Mouse (Mus musculus): ENCODE results near the gene Otop1. TPM values are rescaled to one million over a fixed set of nuclear protein-coding genes. Genes with fewer than 3 reads are reported as not detected.

The Otop1 gene
- polyA plus RNA-seq, 1 experiment from 2014 or later = 0.45 TPM

- no peaks in the 10 kb centered on the region for H3K36me3 ChIP-seq (replicated peaks)
- H3K9me3 ChIP-seq = no peaks in the 10 kb centered on the region
- H3K27ac ChIP-seq (replicated peaks) = no peak overlapping the region
- peaks cover 12% of the 10 kb centered on the region; the same call in 1 of the 2 replicates for H3K4me1 ChIP-seq
- peaks cover 23% of the 10 kb centered on the region for H3K27me3 ChIP-seq (replicated peaks; ENCODE audit: low read depth, poor library complexity, severe bottlenecking)
- H3K4me3 ChIP-seq = peak overlapping the region; percentile 51
- WGBS = 9% methylated on average over 26 of the region's 26 CpGs
- DNase-seq (ENCODE audit: low spot score) = peak; percentile 90
Observed at GRCm38 (mm10) chr5:38307255-38308101, 31.7 kb downstream of the Otop1 start.

DNA sequence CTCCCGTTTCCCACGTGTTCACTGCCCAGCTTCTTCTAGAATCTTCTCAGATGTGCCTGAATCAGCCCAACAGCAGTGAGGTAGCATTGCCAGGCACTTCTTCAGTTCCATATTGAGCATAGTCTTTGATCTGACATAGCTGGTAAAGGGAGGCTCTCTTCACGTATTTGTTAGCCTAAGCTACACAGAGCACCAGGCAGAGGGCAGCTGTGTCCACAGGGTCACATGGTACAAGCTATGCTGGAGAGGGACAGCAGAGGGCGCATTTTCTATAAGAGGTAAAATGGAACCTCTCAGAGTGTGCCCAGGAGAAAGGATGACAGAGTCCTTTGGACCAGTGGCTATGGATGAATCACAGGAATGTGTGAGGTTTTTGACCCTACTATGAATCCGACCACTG is 33.1 kb downstream of the Otop1 start:
- 52% methylated on average over 5 of the region's 5 CpGs for WGBS
- no peaks in the 10 kb centered on the region for H3K9me3 ChIP-seq
- no peak overlapping the region for H3K27ac ChIP-seq (replicated peaks)
- DNase-seq (ENCODE audit: low spot score) = peak; percentile 52
- H3K36me3 ChIP-seq (replicated peaks) = no peaks in the 10 kb centered on the region
- no peak overlapping the region for H3K4me3 ChIP-seq
- H3K4me1 ChIP-seq = peaks cover 7% of the 10 kb centered on the region; the same call in 1 of the 2 replicates
- H3K27me3 ChIP-seq (replicated peaks; ENCODE audit: low read depth, poor library complexity, severe bottlenecking) = peaks cover 19% of the 10 kb centered on the region

DNA sequence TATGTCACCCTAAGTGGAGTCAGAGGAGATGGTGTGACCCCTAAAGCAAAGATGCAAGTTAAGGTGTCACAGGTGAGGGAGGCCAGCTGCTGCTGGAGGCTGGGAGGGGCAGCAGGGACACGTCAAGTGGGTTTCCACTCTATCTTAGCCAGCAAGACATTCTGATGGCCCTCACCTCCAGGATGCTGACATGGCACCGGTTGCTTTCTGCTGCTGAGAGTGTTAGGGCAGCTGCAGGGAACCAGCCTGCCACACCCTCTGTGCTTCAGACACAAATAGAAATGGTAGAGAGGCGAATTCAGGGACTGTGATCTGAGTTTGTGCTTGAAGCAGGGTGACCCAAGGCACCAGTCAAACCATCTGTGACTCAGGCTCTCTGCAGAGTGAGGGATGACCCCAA is 34.0 kb downstream of the Otop1 start:
- DNase-seq (ENCODE audit: low spot score) = no peak
- no peak overlapping the region for H3K27ac ChIP-seq (replicated peaks)
- WGBS = 72% methylated on average over 3 of the region's 3 CpGs

DNA sequence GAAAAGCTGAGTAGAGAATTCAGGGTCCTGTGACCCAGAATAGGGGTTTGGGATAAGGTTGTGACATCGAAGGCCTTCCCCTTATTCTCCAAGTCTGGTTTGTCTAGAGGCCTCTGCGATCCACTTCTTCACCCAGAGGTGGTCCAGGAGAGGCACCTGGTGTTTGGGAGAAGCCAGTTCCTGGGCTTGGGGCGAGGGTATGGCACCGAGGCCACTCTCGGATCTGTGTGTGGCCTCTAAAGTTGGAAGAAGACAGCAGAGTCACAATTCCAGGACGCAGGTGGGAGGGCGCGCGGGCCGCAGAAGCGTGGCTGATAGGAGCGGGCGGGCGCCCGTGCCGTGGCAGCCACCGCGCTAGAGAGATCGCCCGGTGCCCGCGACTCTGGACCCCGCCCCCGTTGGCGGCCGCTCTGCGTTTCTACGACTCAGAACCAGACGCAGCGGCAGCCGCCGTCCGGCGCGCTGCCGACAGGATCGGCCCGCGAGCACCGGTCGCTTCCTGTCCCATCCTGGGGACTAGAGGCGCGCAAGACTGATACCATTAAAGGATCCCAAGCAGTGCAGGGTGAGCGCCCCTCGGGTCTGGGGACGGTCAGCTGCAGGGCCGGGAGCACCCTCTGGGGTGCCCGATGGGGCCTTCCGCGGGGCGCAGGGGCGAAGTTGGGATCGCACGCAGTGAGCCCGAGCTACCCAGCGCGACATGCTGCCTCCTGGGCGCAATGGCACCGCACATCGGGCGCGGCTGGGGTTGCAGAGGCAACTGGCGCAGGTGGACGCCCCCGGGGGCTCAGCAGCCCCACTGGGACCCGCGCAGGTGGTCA is 43.4 kb downstream of the Otop1 start, which contains the start of gene Drd5:
Drd5 (plus strand) TSS at position 402 of the 821 bp plus-strand sequence.
- 2% methylated on average over 67 of the region's 67 CpGs for WGBS
- peak within 1 kb of the TSS; percentile 63 for H3K4me3 ChIP-seq
- H3K27ac ChIP-seq (replicated peaks) = no peak within 1 kb of the TSS; the same call in 1 of the 2 replicates
- H3K27me3 ChIP-seq (replicated peaks; ENCODE audit: low read depth, poor library complexity, severe bottlenecking) = peaks cover 72% of the 10 kb centered on the region
- no peaks in the 10 kb centered on the region for H3K36me3 ChIP-seq (replicated peaks)
- H3K4me1 ChIP-seq = peaks cover 18% of the 10 kb centered on the region
- DNase-seq (ENCODE audit: low spot score) = peak; percentile 53
- H3K9me3 ChIP-seq = no peaks in the 10 kb centered on the region

More for the DNA sequence above, 34.0 kb downstream of the Otop1 start:
- Histone ChIP-seq H3K9me3 (no peaks in the 10 kb centered on the region), H3K4me3 (no peak overlapping the region), H3K36me3 (replicated peaks) (no peaks in the 10 kb centered on the region), H3K4me1 (peaks cover 7% of the 10 kb centered on the region; the same call in 1 of the 2 replicates), H3K27me3 (replicated peaks; ENCODE audit: low read depth, poor library complexity, severe bottlenecking) (peaks cover 19% of the 10 kb centered on the region)

DNA sequence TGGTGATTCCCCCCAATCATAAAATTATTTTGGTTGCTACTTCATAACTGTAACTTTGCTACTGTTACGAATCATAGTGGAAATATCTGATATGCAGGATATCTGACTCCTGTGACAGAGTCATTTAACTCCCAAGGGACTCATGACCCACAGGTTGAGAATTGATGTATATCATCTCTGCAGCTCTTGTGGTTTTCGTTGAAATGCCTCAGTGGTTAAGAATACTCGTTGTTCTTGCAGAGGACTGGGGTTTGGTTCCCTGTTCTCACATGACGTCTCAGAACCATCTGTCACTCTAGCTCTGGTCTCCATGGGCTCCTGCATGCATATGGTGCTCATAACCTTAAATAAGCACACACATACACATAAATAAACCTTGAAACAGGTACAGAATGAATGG is 57.6 kb downstream of the Otop1 start:
- DNase-seq (ENCODE audit: low spot score) = no peak
- Histone ChIP-seq H3K36me3 (replicated peaks) (no peaks in the 10 kb centered on the region), H3K4me1 (no peaks in the 10 kb centered on the region), H3K4me3 (no peak overlapping the region), H3K27ac (replicated peaks) (no peak overlapping the region), H3K27me3 (replicated peaks; ENCODE audit: low read depth, poor library complexity, severe bottlenecking) (no peaks in the 10 kb centered on the region), H3K9me3 (no peaks in the 10 kb centered on the region)
- WGBS = 76% methylated on average over 4 of the region's 4 CpGs

GRCm38 (mm10) chr5:38334582-38334981 is 58.8 kb downstream of the Otop1 start:
- Histone ChIP-seq H3K4me1 (no peaks in the 10 kb centered on the region), H3K27me3 (replicated peaks; ENCODE audit: low read depth, poor library complexity, severe bottlenecking) (no peaks in the 10 kb centered on the region), H3K4me3 (no peak overlapping the region), H3K27ac (replicated peaks) (no peak overlapping the region), H3K36me3 (replicated peaks) (no peaks in the 10 kb centered on the region), H3K9me3 (no peaks in the 10 kb centered on the region)
- no peak for DNase-seq (ENCODE audit: low spot score)
- 33% methylated on average over 1 of the region's 1 CpGs for WGBS

GRCm38 (mm10) chr5:38343101-38343500 is 67.3 kb downstream of the Otop1 start:
- DNase-seq (ENCODE audit: low spot score) = no peak
- no peaks in the 10 kb centered on the region for H3K9me3 ChIP-seq
- H3K4me3 ChIP-seq = no peak overlapping the region
- no peaks in the 10 kb centered on the region for H3K36me3 ChIP-seq (replicated peaks)
- peaks cover 2% of the 10 kb centered on the region; the same call in 1 of the 2 replicates for H3K27me3 ChIP-seq (replicated peaks; ENCODE audit: low read depth, poor library complexity, severe bottlenecking)
- H3K27ac ChIP-seq (replicated peaks) = no peak overlapping the region
- H3K4me1 ChIP-seq = no peaks in the 10 kb centered on the region
- 72% methylated on average over 3 of the region's 3 CpGs for WGBS

DNA sequence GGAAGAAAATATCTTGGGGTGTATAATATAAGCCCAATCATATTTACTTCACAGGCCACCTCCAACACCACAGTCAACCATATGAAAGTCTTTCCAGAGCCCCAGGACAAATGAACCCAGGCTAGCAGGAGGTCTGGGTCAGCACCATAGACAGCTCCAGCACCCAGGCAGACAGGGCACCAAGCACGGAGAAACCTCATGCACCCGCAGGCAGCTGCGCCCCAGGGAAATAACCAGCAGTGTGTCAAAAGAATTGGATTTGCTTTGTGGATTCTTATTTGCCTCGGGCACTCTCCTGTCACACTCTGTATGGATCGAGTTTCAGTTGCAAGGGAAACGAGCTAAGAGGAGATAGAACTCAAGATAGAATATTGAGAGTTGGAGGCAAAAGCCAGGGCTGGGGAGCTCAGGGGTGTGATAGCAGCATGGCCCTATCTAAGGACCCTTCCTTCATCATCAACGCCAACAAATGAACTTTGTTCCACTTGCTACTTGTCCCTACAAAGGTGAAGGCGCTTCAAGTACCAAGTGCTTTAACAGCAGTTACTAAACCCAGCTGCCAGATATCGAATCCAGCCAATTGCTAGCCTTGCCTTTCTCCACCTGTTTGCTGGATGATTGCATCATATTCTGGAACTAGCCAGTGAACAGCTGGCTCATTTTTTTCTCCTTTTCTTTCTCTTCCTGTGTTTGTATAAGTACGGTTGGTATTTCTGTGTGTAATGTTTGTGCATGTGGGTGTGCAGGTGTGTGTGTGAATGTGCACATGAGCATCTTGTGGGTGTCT is 71.1 kb downstream of the Otop1 start:
- Histone ChIP-seq H3K27me3 (replicated peaks; ENCODE audit: low read depth, poor library complexity, severe bottlenecking) (peaks cover 4% of the 10 kb centered on the region; the same call in 1 of the 2 replicates), H3K36me3 (replicated peaks) (no peaks in the 10 kb centered on the region), H3K4me1 (peaks cover 16% of the 10 kb centered on the region), H3K27ac (replicated peaks) (no peak overlapping the region), H3K9me3 (no peaks in the 10 kb centered on the region), H3K4me3 (no peak overlapping the region)
- 32% methylated on average over 10 of the region's 10 CpGs for WGBS
- DNase-seq (ENCODE audit: low spot score) = peak; percentile 70

DNA sequence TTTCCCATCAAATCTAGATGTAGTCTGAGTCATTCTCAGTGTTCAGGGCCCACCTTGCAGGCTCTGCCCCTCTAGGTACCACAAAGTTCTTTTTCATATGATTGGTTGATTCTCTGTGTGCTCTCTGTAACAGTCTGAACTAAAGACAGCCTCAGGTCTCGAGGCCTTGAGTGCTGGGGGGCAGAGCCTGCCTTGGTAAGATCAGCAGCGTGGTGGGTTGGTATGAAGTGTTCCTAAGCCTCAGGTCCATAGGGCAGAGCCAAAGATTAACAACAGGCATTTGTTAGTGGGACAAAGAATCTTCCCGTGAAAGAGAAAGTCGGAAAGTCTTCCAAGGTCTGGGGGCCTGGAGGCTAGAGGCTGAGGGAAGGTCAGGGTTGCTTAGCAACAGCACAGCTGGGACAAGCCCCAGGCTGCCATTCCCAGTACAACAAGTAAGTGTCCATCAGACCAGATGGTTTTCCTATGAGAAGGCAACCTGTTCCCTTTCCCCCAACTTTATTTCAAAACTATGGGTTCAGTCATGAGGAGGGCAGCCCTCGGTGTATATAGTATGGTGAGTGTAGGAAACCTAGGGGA is 74.7 kb downstream of the Otop1 start:
- H3K4me1 ChIP-seq = peaks cover 19% of the 10 kb centered on the region
- WGBS = 25% methylated on average over 5 of the region's 5 CpGs
- DNase-seq (ENCODE audit: low spot score) = peak; percentile 50
- H3K27ac ChIP-seq (replicated peaks) = no peak overlapping the region
- H3K9me3 ChIP-seq = no peaks in the 10 kb centered on the region
- no peaks in the 10 kb centered on the region for H3K36me3 ChIP-seq (replicated peaks)
- no peak overlapping the region for H3K4me3 ChIP-seq
- H3K27me3 ChIP-seq (replicated peaks; ENCODE audit: low read depth, poor library complexity, severe bottlenecking) = peaks cover 4% of the 10 kb centered on the region; the same call in 1 of the 2 replicates
